Comparison of ENCODE assay signal across 11 mouse cellular contexts in genomic region chr4:54073483-54073882, GRCm38 (mm10).
DNase-seq lines count a peak whose midpoint lies in the region; ATAC-seq and TF ChIP-seq lines count a peak whose summit lies in the region.
"Had no signal": no experiment of that assay in that cellular context is flagged by ENCODE, and none has a peak within 500 bp of the region (broad histone marks: within the 10 kb centered on the region; RNA-seq: fewer than 3 reads in every experiment).

No protein-coding gene starts in this region.

- H3K27me3 ChIP-seq in forebrain, embryonic 13.5 days = no peaks in the 10 kb centered on the region
- H3K27me3 ChIP-seq in midbrain, embryonic 13.5 days = no peaks in the 10 kb centered on the region

- peak; percentile 48 for ATAC-seq in forebrain, embryonic 13.5 days
- 0 out of 2 replicates have a peak, but pooled peaks have one; percentile 12 for ATAC-seq in midbrain, embryonic 13.5 days
- ATAC-seq: CD4-positive, CD25-positive, alpha-beta regulatory T cell, adult 4 months; liver, postnatal 0 days had no signal

- peak overlapping the region in 1 of 2 experiments; percentile 38; a peak in 1 of 4 replicates for H3K4me3 ChIP-seq in ES-E14 (ENCODE audit: insufficient read depth in 1 of 2, low read depth in 1 of 2, low read length in 2 of 2, poor library complexity in 1 of 2, severe bottlenecking in 1 of 2)
- H3K4me3 ChIP-seq in forebrain, embryonic 13.5 days = no peak overlapping the region
- no peak overlapping the region for H3K4me3 ChIP-seq in midbrain, embryonic 13.5 days (replicated peaks)

- 27% methylated on average over 7 of the region's 7 CpGs for WGBS in forebrain, embryonic 13.5 days
- 23% methylated on average over 7 of the region's 7 CpGs for WGBS in midbrain, embryonic 13.5 days

- peaks cover 8 to 13% of the 10 kb centered on the region in 2 experiments for H3K4me1 ChIP-seq in ES-E14 (ENCODE audit: control insufficient read depth in 2 of 2, insufficient read depth in 2 of 2, low read length in 2 of 2, poor library complexity in 1 of 2)
- peaks cover 25% of the 10 kb centered on the region for H3K4me1 ChIP-seq in forebrain, embryonic 13.5 days
- H3K4me1 ChIP-seq in midbrain, embryonic 13.5 days (replicated peaks) = peaks cover 26% of the 10 kb centered on the region

- H3K9ac ChIP-seq in ES-E14 (ENCODE audit: insufficient read depth, low read depth, low read length, poor library complexity, severe bottlenecking) = peak overlapping the region; percentile 20; the same call in 1 of the 2 replicates
- H3K9ac ChIP-seq in forebrain, embryonic 13.5 days = no peak overlapping the region
- H3K9ac ChIP-seq in midbrain, embryonic 13.5 days (replicated peaks) = no peak overlapping the region
- H3K9ac ChIP-seq: liver, postnatal 0 days had no signal

- H3K4me2 ChIP-seq in forebrain, embryonic 13.5 days = peak overlapping the region; percentile 24
- H3K4me2 ChIP-seq in midbrain, embryonic 13.5 days (replicated peaks) = peak overlapping the region; percentile 22; the same call in 1 of the 2 replicates

- no peaks in the 10 kb centered on the region for H3K36me3 ChIP-seq in ES-E14 (ENCODE audit: control insufficient read depth, insufficient read depth, low read length, poor library complexity, severe bottlenecking)
- H3K36me3 ChIP-seq in forebrain, embryonic 13.5 days (ENCODE audit: poor library complexity, severe bottlenecking) = peaks cover 8% of the 10 kb centered on the region; the same call in 1 of the 2 replicates
- H3K36me3 ChIP-seq in midbrain, embryonic 13.5 days = no peaks in the 10 kb centered on the region

- H3K9me3 ChIP-seq in ES-E14 (ENCODE audit: control insufficient read depth, insufficient read depth, low read depth, low read length) = no peaks in the 10 kb centered on the region
- H3K9me3 ChIP-seq in forebrain, embryonic 13.5 days (replicated peaks) = peaks cover 12% of the 10 kb centered on the region; the same call in 1 of the 2 replicates
- peaks cover 3% of the 10 kb centered on the region; the same call in 1 of the 2 replicates for H3K9me3 ChIP-seq in midbrain, embryonic 13.5 days

- DNase-seq in ES-E14 (ENCODE audit: low read depth, low spot score) = no peak
- peak; percentile 47 for DNase-seq in layer of hippocampus, adult 11-12 months (ENCODE audit: low spot score)
- DNase-seq in cerebellum, adult 9-11 months = no peak
- DNase-seq in liver = no peak
- no peak for DNase-seq in lung, postnatal 10 days
- DNase-seq in adrenal gland, postnatal 36 days = no peak
- DNase-seq: kidney, adult 11 months; liver, postnatal 0 days had no signal

- peak overlapping the region; percentile 62; the same call in 1 of the 2 replicates for H3K27ac ChIP-seq in ES-E14 (ENCODE audit: insufficient read depth, low read depth, low read length, poor library complexity, severe bottlenecking)
- peak overlapping the region; percentile 73 for H3K27ac ChIP-seq in forebrain, embryonic 13.5 days
- peak overlapping the region; percentile 80 for H3K27ac ChIP-seq in midbrain, embryonic 13.5 days

- in situ Hi-C loops in ES-E14 (cut with MboI; ENCODE audit: low sequenced_read_pairs in 2 of 2, unreplicated experiment in 2 of 2) = no loop called here

TF ChIP-seq in ES-E14, 5 proteins besides CTCF, POLR2A, EP300 and RAD21:
- no peak for TF ChIP-seq HCFC1 (IDR thresholded peaks at IDR 0.05; ENCODE audit: borderline replicate concordance, insufficient read depth, low read length)
- no peak for TF ChIP-seq MAFK (IDR thresholded peaks at IDR 0.05; ENCODE audit: insufficient read depth, low read depth, low read length)
- no peak for TF ChIP-seq ZC3H11A (IDR thresholded peaks at IDR 0.05; ENCODE audit: borderline replicate concordance, low read depth, low read length)
- TF ChIP-seq ZNF384 (IDR thresholded peaks at IDR 0.05; ENCODE audit: low read depth, low read length) = no peak
- no peak for TF ChIP-seq CHD2 (IDR thresholded peaks at IDR 0.05; ENCODE audit: low read depth, low read length)
TF ChIP-seq in ES-E14: peak in this region for 0.
